Mouse (Mus musculus): Measurements from ENCODE around the gene Ccdc85b. TPM values are rescaled to one million over a fixed set of nuclear protein-coding genes. Genes with fewer than 3 reads are reported as not detected.
A peak's percentile ranks its signal among the peaks of the same experiment; 100 is the strongest.

Gene Ccdc85b
- total and polyA plus RNA-seq, 3 experiments, result 3.6 to 7.6 TPM; not detected in 1

DNA sequence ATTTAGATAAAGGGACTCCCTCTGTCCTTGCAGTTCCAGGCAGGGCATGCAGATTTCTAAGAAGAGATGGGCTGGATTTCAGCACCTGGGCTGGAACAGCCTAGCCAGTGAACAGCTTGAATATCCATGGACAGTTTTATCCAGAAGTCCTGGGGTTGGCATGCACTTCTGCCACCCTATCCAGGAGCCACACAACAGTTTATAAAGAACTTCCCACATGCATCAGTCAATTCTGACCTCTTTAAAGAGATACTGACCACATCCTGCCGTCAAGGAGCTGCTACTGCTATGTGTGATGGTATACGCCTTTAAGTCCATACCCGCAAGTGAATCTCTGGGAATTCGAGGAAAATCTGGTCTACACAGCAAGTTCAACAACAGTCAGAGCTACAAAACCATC, 28.5 kb downstream of the Ccdc85b start:
- Histone ChIP-seq H3K4me1 (ENCODE audit: control insufficient read depth in 1 of 2, insufficient read depth in 2 of 2, low read length in 2 of 2) (peaks cover 5 to 21% of the 10 kb centered on the region in 2 experiments), H3K36me3 (ENCODE audit: control insufficient read depth in 1 of 2, insufficient read depth in 2 of 2, low read length in 2 of 2) (peaks cover 0 to 9% of the 10 kb centered on the region in 2 experiments; a peak in 2 of 4 replicates), H3K9me3 (replicated peaks; ENCODE audit: insufficient read depth, low read length) (no peaks in the 10 kb centered on the region), H3K9ac (ENCODE audit: control insufficient read depth, low read depth, low read length, poor library complexity, severe bottlenecking) (no peak overlapping the region), H3K27me3 (ENCODE audit: control insufficient read depth in 1 of 2, insufficient read depth in 2 of 2, low read length in 2 of 2) (no peaks in the 10 kb centered on the region), H3K27ac (ENCODE audit: control insufficient read depth, low read depth, low read length) (no peak overlapping the region), H3K79me2 (ENCODE audit: control insufficient read depth, insufficient read depth, low read length, poor library complexity) (peaks cover 17% of the 10 kb centered on the region), H3K4me3 (ENCODE audit: control insufficient read depth in 1 of 2, insufficient read depth in 1 of 2, low read depth in 2 of 2, low read length in 2 of 2) (no peak overlapping the region)
- no peak for TF ChIP-seq MAX (IDR thresholded peaks at IDR 0.05; ENCODE audit: low read length)
- no peak for TF ChIP-seq TBP (IDR thresholded peaks at IDR 0.05; ENCODE audit: low read depth, low read length)
- no peak for TF ChIP-seq TCF12 (IDR thresholded peaks at IDR 0.05; ENCODE audit: low read depth, low read length)
- no peak for TF ChIP-seq ZKSCAN1 (IDR thresholded peaks at IDR 0.05; ENCODE audit: low read depth, low read length)
- no peak for TF ChIP-seq UBTF (IDR thresholded peaks at IDR 0.05; ENCODE audit: borderline replicate concordance, insufficient read depth, low read depth, low read length)
- TF ChIP-seq SIN3A (IDR thresholded peaks at IDR 0.05; ENCODE audit: low read length), result no peak
- no peak for TF ChIP-seq RAD21 (IDR thresholded peaks at IDR 0.05; ENCODE audit: low read depth, low read length)
- no peak for TF ChIP-seq ETS1 (IDR thresholded peaks at IDR 0.05; ENCODE audit: low read depth, low read length)
- no peak for TF ChIP-seq RCOR1 (IDR thresholded peaks at IDR 0.05; ENCODE audit: low read depth, low read length)
- TF ChIP-seq TAL1 (IDR thresholded peaks at IDR 0.05; ENCODE audit: low read length), result no peak
- no peak for TF ChIP-seq MEF2A (IDR thresholded peaks at IDR 0.05; ENCODE audit: extremely low read depth, insufficient replicate concordance, low read depth, low read length, poor library complexity, severe bottlenecking)
- TF ChIP-seq NELFE (IDR thresholded peaks at IDR 0.05; ENCODE audit: low read depth, low read length), result no peak
- no peak for TF ChIP-seq POLR2AphosphoS2 (IDR thresholded peaks at IDR 0.05; ENCODE audit: low read length)
- TF ChIP-seq CHD2 (IDR thresholded peaks at IDR 0.05; ENCODE audit: low read length), result no peak
- no peak for TF ChIP-seq HCFC1 (IDR thresholded peaks at IDR 0.05; ENCODE audit: low read depth, low read length)
- TF ChIP-seq EP300 (IDR thresholded peaks at IDR 0.05; ENCODE audit: low read depth in 1 of 2, low read length in 2 of 2), result no peak
- no peak for TF ChIP-seq ELF1 (IDR thresholded peaks at IDR 0.05; ENCODE audit: low read depth, low read length)
- no peak for TF ChIP-seq POLR2A (IDR thresholded peaks at IDR 0.05; ENCODE audit: control insufficient read depth in 1 of 2, insufficient read depth in 1 of 2, low read depth in 1 of 2, low read length in 2 of 2, poor library complexity in 1 of 2)
- no peak for TF ChIP-seq GATA1 (IDR thresholded peaks at IDR 0.05; ENCODE audit: low read depth, low read length)
- no peak for TF ChIP-seq POLR2AphosphoS5 (IDR thresholded peaks at IDR 0.05; ENCODE audit: borderline replicate concordance, low read depth, low read length)
- DNase-seq (ENCODE audit: low read depth, low spot score), result no peak

DNA sequence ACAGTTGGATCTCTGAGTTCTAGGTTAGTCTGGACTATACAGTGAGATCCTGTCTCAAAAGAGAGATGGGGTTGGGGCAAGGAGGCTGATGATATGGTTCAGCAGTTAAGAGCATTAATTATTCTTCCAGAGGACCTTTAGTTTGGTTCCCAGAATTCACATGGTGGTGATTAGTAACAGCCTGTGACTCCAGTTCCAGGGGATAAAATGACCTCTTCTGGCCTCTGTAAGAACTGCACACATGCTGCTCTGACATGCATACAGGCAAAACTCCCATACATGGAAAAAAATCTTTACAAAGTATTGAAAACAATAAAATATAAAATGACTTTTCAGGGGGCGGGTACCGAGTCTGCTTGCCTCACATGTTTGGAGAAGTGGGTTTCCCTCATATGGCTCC, 29.6 kb downstream of the Ccdc85b start:
- Histone ChIP-seq H3K4me3 (ENCODE audit: control insufficient read depth in 1 of 2, insufficient read depth in 1 of 2, low read depth in 2 of 2, low read length in 2 of 2) (no peak overlapping the region), H3K36me3 (ENCODE audit: control insufficient read depth in 1 of 2, insufficient read depth in 2 of 2, low read length in 2 of 2) (peaks cover 0 to 5% of the 10 kb centered on the region in 2 experiments; a peak in 2 of 4 replicates), H3K79me2 (ENCODE audit: control insufficient read depth, insufficient read depth, low read length, poor library complexity) (peaks cover 24% of the 10 kb centered on the region), H3K4me1 (ENCODE audit: control insufficient read depth in 1 of 2, insufficient read depth in 2 of 2, low read length in 2 of 2) (peaks cover 0 to 19% of the 10 kb centered on the region in 2 experiments; a peak in 2 of 4 replicates), H3K27me3 (ENCODE audit: control insufficient read depth in 1 of 2, insufficient read depth in 2 of 2, low read length in 2 of 2) (no peaks in the 10 kb centered on the region), H3K9me3 (replicated peaks; ENCODE audit: insufficient read depth, low read length) (no peaks in the 10 kb centered on the region), H3K9ac (ENCODE audit: control insufficient read depth, low read depth, low read length, poor library complexity, severe bottlenecking) (no peak overlapping the region), H3K27ac (ENCODE audit: control insufficient read depth, low read depth, low read length) (no peak overlapping the region)
- peak; percentile 71 for DNase-seq (ENCODE audit: low read depth, low spot score)
- TF ChIP-seq MYC (IDR thresholded peaks at IDR 0.05; ENCODE audit: low read depth, low read length), result peak; percentile 45; the same call in 1 of the 2 replicates
- 0 out of 2 replicates have a peak, but pooled peaks have one; percentile 11 for TF ChIP-seq TBP (IDR thresholded peaks at IDR 0.05; ENCODE audit: low read depth, low read length)
- peak; percentile 76 for TF ChIP-seq RAD21 (IDR thresholded peaks at IDR 0.05; ENCODE audit: low read depth, low read length)
- TF ChIP-seq ZC3H11A (IDR thresholded peaks at IDR 0.05; ENCODE audit: low read depth, low read length), result peak; percentile 42
- no peak for TF ChIP-seq GABPA (IDR thresholded peaks at IDR 0.05; ENCODE audit: low read depth, low read length)
- no peak for TF ChIP-seq ELF1 (IDR thresholded peaks at IDR 0.05; ENCODE audit: low read depth, low read length)
- TF ChIP-seq SMC3 (IDR thresholded peaks at IDR 0.05; ENCODE audit: low read depth, low read length), result peak; percentile 69
- peak; percentile 45; the same call in 1 of the 2 replicates for TF ChIP-seq SIN3A (IDR thresholded peaks at IDR 0.05; ENCODE audit: low read length)
- TF ChIP-seq CTCF (IDR thresholded peaks at IDR 0.05 in 2 of 3, conservative IDR thresholded peaks at IDR 0.05 in 1 of 3; ENCODE audit: control insufficient read depth in 1 of 3, insufficient read depth in 1 of 3, low read depth in 2 of 3, low read length in 3 of 3, poor library complexity in 1 of 3, severe bottlenecking in 1 of 3), result peak; percentile 33 to 74 (median 57)
- TF ChIP-seq KAT2A (conservative IDR thresholded peaks at IDR 0.05; ENCODE audit: low read depth, low read length), result no peak

Data from MEL (cell line).